Mouse (Mus musculus): ENCODE results near the gene Hist1h4a. TPM values are rescaled to one million over a fixed set of nuclear protein-coding genes. Genes with fewer than 3 reads are reported as not detected.
"Not testable (repeated sequence)": the region's sequence is repeated elsewhere in the genome, so short reads cannot be mapped to it uniquely, and the experiment has no call there.

Gene Hist1h4a
- polyA plus RNA-seq, 1 experiment from 2014 or later: 0.40 TPM

GRCm38 (mm10) chr13:23749563-23750121, 11.4 kb downstream of the Hist1h4a start:
- no peaks in the 10 kb centered on the region for H3K36me3 ChIP-seq (replicated peaks; ENCODE audit: insufficient read depth, low read length)
- 88% methylated on average over 5 of the region's 5 CpGs for WGBS (ENCODE audit: insufficient replicate concordance)
- peak overlapping the region; percentile 99; the same call in 1 of the 2 replicates for H3K27ac ChIP-seq (ENCODE audit: low read depth)
- H3K9ac ChIP-seq (replicated peaks): no peak overlapping the region
- peaks cover 10% of the 10 kb centered on the region for H3K4me1 ChIP-seq (ENCODE audit: insufficient read depth)
- DNase-seq: no peak
- no peak overlapping the region for H3K4me2 ChIP-seq (ENCODE audit: low read depth, low read length)
- no peak for ATAC-seq
- H3K4me3 ChIP-seq (ENCODE audit: low read depth, low read length): no peak overlapping the region
- no peaks in the 10 kb centered on the region for H3K27me3 ChIP-seq (ENCODE audit: insufficient read depth, low read length)
- TF ChIP-seq EP300 (IDR thresholded peaks at IDR 0.05; ENCODE audit: low read depth) (no peak), CTCF (IDR thresholded peaks at IDR 0.05; ENCODE audit: low read depth) (no peak)
- H3K9me3 ChIP-seq (ENCODE audit: low read length): no peaks in the 10 kb centered on the region

- Histone ChIP-seq H3K36me3 (replicated peaks; ENCODE audit: insufficient read depth, low read length) (no peaks in the 10 kb centered on the region), H3K27ac (ENCODE audit: low read depth) (peak overlapping the region; percentile 99), H3K4me3 (ENCODE audit: low read depth, low read length) (no peak overlapping the region; the same call in 1 of the 2 replicates), H3K9ac (replicated peaks) (peak overlapping the region; percentile 53; the same call in 1 of the 2 replicates), H3K4me2 (ENCODE audit: low read depth, low read length) (peak overlapping the region; percentile 65), H3K9me3 (ENCODE audit: low read length) (no peaks in the 10 kb centered on the region), H3K4me1 (ENCODE audit: insufficient read depth) (peaks cover 10% of the 10 kb centered on the region), H3K27me3 (ENCODE audit: insufficient read depth, low read length) (no peaks in the 10 kb centered on the region)
- WGBS (ENCODE audit: insufficient replicate concordance): 10% methylated on average over 4 of the region's 4 CpGs
- TF ChIP-seq CTCF (IDR thresholded peaks at IDR 0.05; ENCODE audit: low read depth): no peak
- TF ChIP-seq EP300 (IDR thresholded peaks at IDR 0.05; ENCODE audit: low read depth): no peak
- no peak for ATAC-seq
- peak; percentile 55 for DNase-seq
Measured at GRCm38 (mm10) chr13:23747892-23748288, 13.1 kb downstream of the Hist1h4a start.

GRCm38 (mm10) chr13:23747081-23747891, 13.7 kb downstream of the Hist1h4a start:
- Histone ChIP-seq H3K4me2 (ENCODE audit: low read depth, low read length) (peak overlapping the region; percentile 65), H3K27ac (ENCODE audit: low read depth) (peak overlapping the region; percentile 99), H3K9ac (replicated peaks) (peak overlapping the region; percentile 53), H3K36me3 (replicated peaks; ENCODE audit: insufficient read depth, low read length) (no peaks in the 10 kb centered on the region), H3K4me1 (ENCODE audit: insufficient read depth) (peaks cover 10% of the 10 kb centered on the region), H3K9me3 (ENCODE audit: low read length) (no peaks in the 10 kb centered on the region), H3K27me3 (ENCODE audit: insufficient read depth, low read length) (no peaks in the 10 kb centered on the region), H3K4me3 (ENCODE audit: low read depth, low read length) (peak overlapping the region; percentile 51)
- ATAC-seq: peak; percentile 5
- WGBS (ENCODE audit: insufficient replicate concordance): 8% methylated on average over 10 of the region's 13 CpGs
- DNase-seq: no peak
- TF ChIP-seq CTCF (IDR thresholded peaks at IDR 0.05; ENCODE audit: low read depth) (no peak), EP300 (IDR thresholded peaks at IDR 0.05; ENCODE audit: low read depth) (no peak)

- H3K4me3 ChIP-seq (ENCODE audit: low read depth, low read length): peak within 1 kb of the TSS; percentile 51
- not testable (repeated sequence) for H3K27me3 ChIP-seq (ENCODE audit: insufficient read depth, low read length); H3K4me1 ChIP-seq (ENCODE audit: insufficient read depth); H3K9me3 ChIP-seq (ENCODE audit: low read length); H3K36me3 ChIP-seq (replicated peaks; ENCODE audit: insufficient read depth, low read length)
- ATAC-seq (peak; percentile 82), DNase-seq (peak; percentile 82)
- TF ChIP-seq CTCF (IDR thresholded peaks at IDR 0.05; ENCODE audit: low read depth): peak; percentile 33
- peak; percentile 85 for TF ChIP-seq EP300 (IDR thresholded peaks at IDR 0.05; ENCODE audit: low read depth)
- peak within 1 kb of the TSS; percentile 53 for H3K9ac ChIP-seq (replicated peaks)
- WGBS (ENCODE audit: insufficient replicate concordance): under 1% methylated on average over 37 of the region's 58 CpGs
- peak within 1 kb of the TSS; percentile 99 for H3K27ac ChIP-seq (ENCODE audit: low read depth)
- H3K4me2 ChIP-seq (ENCODE audit: low read depth, low read length): peak within 1 kb of the TSS; percentile 65
Measured at GRCm38 (mm10) chr13:23746201-23747080, 14.6 kb downstream of the Hist1h4a start, which contains the start of gene Hist1h2bb. Gene Hist1h2bb, plus strand, starts transcription at chr13:23746734.

- Histone ChIP-seq H3K4me3 (ENCODE audit: low read depth, low read length) (peak within 1 kb of the TSS; percentile 51), H3K4me2 (ENCODE audit: low read depth, low read length) (peak within 1 kb of the TSS; percentile 65), H3K4me1 (ENCODE audit: insufficient read depth) (peaks cover 10% of the 10 kb centered on the region), H3K36me3 (replicated peaks; ENCODE audit: insufficient read depth, low read length) (no peaks in the 10 kb centered on the region), H3K27me3 (ENCODE audit: insufficient read depth, low read length) (no peaks in the 10 kb centered on the region), H3K27ac (ENCODE audit: low read depth) (peak within 1 kb of the TSS; percentile 99), H3K9ac (replicated peaks) (peak within 1 kb of the TSS; percentile 53), H3K9me3 (ENCODE audit: low read length) (no peaks in the 10 kb centered on the region)
- no peak; the same call in none of the 2 replicates for TF ChIP-seq EP300 (IDR thresholded peaks at IDR 0.05; ENCODE audit: low read depth)
- WGBS (ENCODE audit: insufficient replicate concordance): under 1% methylated on average over 28 of the region's 28 CpGs
- ATAC-seq (peak; percentile 49), DNase-seq (peak; percentile 87)
Measured at GRCm38 (mm10) chr13:23745381-23746161, 15.5 kb downstream of the Hist1h4a start, which contains the start of gene Hist1h3c. Gene Hist1h3c, minus strand, starts transcription at chr13:23745602.
